Mouse (Mus musculus): ENCODE measurements around the gene Cd300e.

Gene Cd300e

GRCm38 (mm10) chr11:115062077-115062476 lies at the start of gene Cd300e:
TSS of gene Cd300e (minus strand) at chr11:115062177.
- DNase-seq (ENCODE audit: low read depth, low spot score), result no peak

GRCm38 (mm10) chr11:115110271-115110670 lies 48.3 kb upstream of the Cd300e start:
- no peak for DNase-seq (ENCODE audit: low read depth, low spot score)

DNA sequence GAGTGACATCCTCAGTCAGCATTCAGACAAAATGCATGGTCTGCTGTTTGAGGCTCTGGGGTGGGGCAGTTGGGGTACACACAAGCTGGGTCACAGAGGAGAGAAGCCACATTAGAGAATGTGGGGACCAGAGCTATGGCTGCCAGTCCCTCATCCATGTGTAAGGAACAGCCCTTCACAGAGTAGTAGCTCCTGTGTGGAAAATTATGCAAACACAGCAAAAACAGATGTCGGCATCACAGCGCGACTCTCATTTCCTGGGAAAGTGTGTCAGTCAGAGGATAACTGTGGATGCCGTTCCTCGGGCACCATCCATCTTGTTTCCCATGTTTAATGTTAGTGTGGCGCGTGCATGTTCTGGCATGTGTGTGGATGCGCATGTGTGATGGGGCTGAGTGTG lies 46.2 kb upstream of the Cd300e start:
- DNase-seq (ENCODE audit: low read depth, low spot score), result no peak

DNA sequence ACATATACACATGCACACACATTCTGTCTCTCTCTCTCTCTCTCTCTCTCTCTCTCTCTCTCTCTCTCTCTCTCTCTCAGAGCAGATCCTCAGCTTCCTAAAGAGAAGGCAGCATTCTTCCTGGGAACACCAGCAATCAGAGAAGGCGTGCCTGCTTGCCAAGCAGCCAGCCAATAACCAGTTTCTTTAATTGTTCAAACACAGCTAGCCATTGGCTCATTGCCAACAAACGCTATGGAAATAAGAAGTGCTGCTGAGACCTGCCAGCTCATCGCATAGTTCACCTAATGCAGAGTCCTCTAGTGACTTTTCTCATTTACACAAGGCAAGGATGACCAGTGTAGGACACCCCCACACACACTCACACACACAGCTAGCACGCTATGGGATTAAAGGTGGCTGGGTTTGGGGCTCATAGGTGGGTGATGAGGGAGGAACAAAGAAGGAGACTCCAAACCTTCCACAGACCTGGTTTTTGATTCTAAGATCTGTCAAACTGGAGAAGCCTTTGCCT lies 45.5 kb upstream of the Cd300e start:
- no peak for DNase-seq (ENCODE audit: low read depth, low spot score)

- no peak for DNase-seq (ENCODE audit: low read depth, low spot score)
Observed at GRCm38 (mm10) chr11:115106638-115107037, 44.7 kb upstream of the Cd300e start.

- DNase-seq (ENCODE audit: low read depth, low spot score), result no peak
Observed at GRCm38 (mm10) chr11:115104769-115105563, 43.0 kb upstream of the Cd300e start.

DNA sequence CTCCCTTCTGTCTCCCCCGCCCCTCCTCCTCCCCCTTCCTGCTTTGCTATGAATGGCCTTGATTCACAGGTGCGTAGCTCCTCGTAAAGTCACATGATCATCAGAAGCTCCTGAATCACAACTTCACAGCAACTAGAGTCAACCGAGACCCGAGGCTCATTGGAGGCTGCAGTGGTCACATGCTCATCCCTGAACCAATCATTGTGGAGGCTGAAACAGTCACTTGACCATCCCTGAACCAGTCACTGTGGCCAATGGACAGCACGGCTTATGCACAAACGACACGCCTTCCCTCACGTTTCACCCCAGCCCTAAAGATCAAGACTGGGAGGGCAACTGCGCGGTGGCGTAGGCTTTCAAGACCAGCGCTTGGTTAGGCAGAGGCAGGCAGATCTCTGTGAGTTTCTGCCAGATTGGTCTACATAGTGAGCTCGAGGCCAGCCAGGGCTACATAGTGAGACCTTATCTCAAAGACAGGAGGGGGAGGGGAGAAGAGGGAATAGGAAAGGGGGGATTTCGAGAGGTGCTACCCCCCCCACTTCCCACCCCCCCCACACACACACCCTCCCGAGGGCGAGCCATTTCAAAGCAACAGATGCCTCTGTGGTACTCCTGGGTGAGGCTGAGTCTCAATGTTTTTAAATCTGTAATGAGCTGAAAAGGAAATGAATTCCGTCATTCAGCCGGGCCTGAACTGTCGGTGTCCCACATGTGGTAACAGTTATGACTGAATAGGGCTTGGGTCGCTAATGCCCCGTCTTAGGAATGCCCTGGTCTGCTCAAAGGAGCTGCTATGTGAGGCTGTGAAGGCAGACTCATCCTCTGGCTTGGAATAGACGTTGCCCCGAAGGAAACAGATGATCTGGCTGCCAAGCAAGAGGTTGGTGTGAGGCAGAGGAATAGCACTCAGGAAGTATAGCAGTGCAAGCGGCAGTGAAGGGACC lies 41.8 kb upstream of the Cd300e start:
- DNase-seq (ENCODE audit: low read depth, low spot score), result no peak

DNA sequence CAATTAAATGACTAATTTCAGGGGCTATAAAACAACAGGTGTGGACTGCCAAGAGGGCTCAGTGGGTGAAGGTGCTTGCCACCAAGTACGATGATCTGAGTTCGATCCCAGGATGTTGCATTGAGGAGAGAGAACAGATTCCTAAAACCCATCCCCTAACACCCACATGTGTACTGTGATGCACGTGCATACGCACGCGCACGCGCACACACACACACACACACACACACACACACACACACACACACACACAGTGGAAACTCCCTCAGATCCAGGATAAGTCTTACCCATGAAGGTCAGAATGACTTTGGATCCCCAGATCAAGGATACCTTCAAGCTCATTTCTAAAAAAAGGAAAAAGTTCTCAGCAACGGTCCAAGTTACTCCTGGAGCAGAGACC lies 40.1 kb upstream of the Cd300e start:
- no peak for DNase-seq (ENCODE audit: low read depth, low spot score)

GRCm38 (mm10) chr11:115101615-115102051 lies 39.7 kb upstream of the Cd300e start:
- DNase-seq (ENCODE audit: low read depth, low spot score), result no peak

- DNase-seq (ENCODE audit: low read depth, low spot score), result peak; percentile 36
Observed at GRCm38 (mm10) chr11:115100741-115101140, 38.8 kb upstream of the Cd300e start.

GRCm38 (mm10) chr11:115100032-115100621 lies 38.1 kb upstream of the Cd300e start:
- no peak for DNase-seq (ENCODE audit: low read depth, low spot score)

DNA sequence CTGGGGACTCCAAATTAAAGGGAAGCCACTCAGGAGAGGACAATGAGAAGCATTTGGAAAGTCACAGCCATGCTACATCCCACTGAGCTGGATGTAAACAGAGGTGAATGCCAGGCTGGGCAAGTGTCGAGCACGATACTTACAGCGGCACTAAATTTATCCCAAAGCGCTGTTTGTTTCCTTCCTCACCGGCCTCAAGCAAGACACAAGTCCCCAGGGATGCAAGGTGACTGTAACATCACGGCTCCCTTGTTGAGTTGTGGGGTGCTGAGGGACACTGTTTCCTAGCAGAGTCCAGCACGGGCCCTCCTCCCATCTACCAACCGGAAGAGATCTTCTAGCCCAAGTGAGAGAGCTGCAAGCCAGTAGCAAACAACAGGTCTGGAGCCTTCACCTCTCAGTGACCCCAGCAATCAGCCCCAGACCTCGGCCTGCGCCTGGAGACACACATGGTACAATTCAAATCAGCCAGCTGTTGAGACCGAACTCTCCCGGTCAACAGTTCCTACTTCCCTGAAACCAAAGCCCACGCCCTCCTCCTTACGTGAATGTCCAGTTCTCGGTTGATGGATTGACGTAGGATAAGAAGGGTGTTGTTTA lies 37.4 kb upstream of the Cd300e start:
- DNase-seq (ENCODE audit: low read depth, low spot score), result no peak

DNA sequence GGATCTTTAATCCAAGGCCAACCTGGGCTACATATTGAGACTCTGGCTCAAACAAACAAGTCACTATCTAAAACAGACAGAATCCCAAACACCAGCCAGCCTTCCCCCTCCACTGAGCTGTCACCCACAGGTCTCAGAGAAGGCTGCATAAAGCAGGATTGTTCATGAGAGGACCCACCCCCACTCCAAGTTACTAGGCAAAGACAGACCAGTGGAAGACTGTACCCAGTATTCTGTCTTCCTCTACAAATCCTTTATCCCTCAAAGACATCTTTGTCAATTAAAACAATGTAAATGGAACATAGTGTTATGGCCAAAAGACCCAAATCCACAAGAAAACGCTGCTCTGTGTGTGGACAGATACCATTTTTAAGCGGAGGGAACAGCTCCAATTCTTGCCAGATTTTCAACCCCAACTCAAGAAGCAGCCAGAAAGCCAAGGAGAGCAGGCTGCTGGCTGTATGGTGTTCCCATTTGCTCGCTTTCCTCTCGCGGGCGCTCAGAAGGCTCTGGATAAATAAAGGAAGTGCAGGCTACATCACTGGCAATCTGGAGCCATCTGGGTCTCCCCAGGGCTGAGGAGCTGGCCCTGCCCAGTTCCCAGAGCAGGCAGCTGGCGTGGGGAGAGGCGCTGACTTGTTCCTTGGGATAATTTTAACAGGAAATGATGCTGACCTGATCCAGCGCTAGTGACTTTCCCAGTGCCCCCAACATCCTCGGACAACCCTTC lies 36.4 kb upstream of the Cd300e start:
- DNase-seq (ENCODE audit: low read depth, low spot score), result no peak

GRCm38 (mm10) chr11:115092140-115092539 lies 30.2 kb upstream of the Cd300e start:
- DNase-seq (ENCODE audit: low read depth, low spot score), result no peak

DNA sequence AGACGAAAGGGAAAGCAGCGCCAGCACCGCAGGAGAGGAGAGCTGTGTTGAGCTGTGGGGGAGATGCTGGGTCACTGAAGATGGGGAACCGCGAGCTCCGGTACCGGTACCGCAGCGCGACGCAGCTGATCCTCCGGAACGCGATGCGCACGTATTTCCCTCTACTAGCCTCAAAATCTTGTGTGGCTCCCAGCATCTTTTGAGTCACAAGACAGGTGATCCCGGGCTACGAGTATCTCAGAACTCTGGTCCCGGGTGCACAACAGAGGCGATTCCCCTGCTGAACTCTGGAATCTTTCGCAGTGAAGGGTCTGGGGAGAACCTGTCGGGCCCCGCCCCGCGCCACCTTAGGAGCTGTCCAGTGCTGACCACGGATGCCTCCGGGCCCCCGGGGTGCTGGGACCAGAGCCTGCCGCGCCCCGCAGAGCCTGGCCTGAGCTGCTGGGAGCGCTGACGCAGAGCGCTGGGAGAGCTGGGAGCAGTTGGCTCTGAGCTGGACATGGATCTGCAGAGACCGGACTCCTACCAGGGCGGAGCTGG lies 29.5 kb upstream of the Cd300e start, which contains the start of gene Rab37:
TSS of gene Rab37 (plus strand) at position 70 of the 540 bp plus-strand sequence.
- DNase-seq (ENCODE audit: low read depth, low spot score), result no peak

- no peak for DNase-seq (ENCODE audit: low read depth, low spot score)
Observed at GRCm38 (mm10) chr11:115089853-115090252, 27.9 kb upstream of the Cd300e start.

DNA sequence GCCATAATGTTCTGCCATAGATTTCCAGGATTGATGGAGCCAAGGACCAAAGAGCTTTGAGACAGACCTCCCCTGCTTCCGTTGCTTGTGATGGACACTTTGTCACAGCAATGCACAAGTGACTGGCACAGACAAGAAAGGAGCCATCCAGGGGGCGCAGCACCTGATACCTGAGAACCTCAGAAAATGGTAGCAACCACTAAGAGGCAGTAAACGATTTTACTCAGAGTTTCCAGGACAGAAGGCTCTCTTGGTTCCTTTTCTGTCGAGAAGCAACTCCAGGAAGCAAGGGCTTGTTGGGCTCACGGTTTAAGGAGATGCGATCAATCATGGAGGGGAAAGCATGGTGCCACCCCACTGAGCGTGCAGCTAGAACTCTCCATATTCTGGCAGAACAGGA lies 24.2 kb upstream of the Cd300e start:
- DNase-seq (ENCODE audit: low read depth, low spot score), result no peak

- DNase-seq (ENCODE audit: low read depth, low spot score), result no peak
Observed at GRCm38 (mm10) chr11:115085064-115085463, 23.1 kb upstream of the Cd300e start.

GRCm38 (mm10) chr11:115084595-115084994 lies 22.6 kb upstream of the Cd300e start:
- DNase-seq (ENCODE audit: low read depth, low spot score), result no peak

GRCm38 (mm10) chr11:115083376-115084139 lies 21.6 kb upstream of the Cd300e start:
- DNase-seq (ENCODE audit: low read depth, low spot score), result peak; percentile 76
